Mouse (Mus musculus) forebrain, embryonic 13.5 days (tissue): ENCODE data around the gene Dcaf17. TPM values are rescaled to one million over a fixed set of nuclear protein-coding genes. Genes with fewer than 3 reads are reported as not detected.

Experiments used
- ATAC-seq: fragments of 200-750 bp; cut with Nextera tagmentation; 2 replicates; pipeline ENCODE4 v1.8.0; 2017
- H3K27ac ChIP-seq: fragments of 300-500 bp; sonication (generic); 2 replicates; pipeline ENCODE4 v1.5.1; 2015; ENCODE audit warnings: inconsistent platforms, mild to moderate bottlenecking, moderate library complexity
- H3K27me3 ChIP-seq: fragments of 300-500 bp; sonication (generic); 2 replicates; pipeline ENCODE4 v1.6.1; 2015; ENCODE audit warnings: mild to moderate bottlenecking, inconsistent platforms
- H3K36me3 ChIP-seq: fragments of 300-500 bp; sonication (generic); 2 replicates; pipeline ENCODE4 v1.6.1; 2015; ENCODE audit warnings: mild to moderate bottlenecking, inconsistent platforms; ENCODE audit not compliant: poor library complexity, severe bottlenecking
- H3K4me1 ChIP-seq: fragments of 300-500 bp; sonication (generic); 2 replicates; pipeline ENCODE4 v1.6.1; 2015; ENCODE audit warnings: inconsistent platforms
- H3K4me2 ChIP-seq: fragments of 300-500 bp; sonication (generic); 2 replicates; pipeline ENCODE4 v1.6.1; 2015; ENCODE audit warnings: inconsistent platforms, mild to moderate bottlenecking, moderate library complexity
- H3K4me3 ChIP-seq: fragments of 300-500 bp; sonication (generic); 2 replicates; pipeline ENCODE4 v1.5.1; 2015; ENCODE audit warnings: mild to moderate bottlenecking, inconsistent platforms
- H3K9ac ChIP-seq: fragments of 300-500 bp; sonication (generic); 2 replicates; pipeline ENCODE4 v1.6.1; 2015; ENCODE audit warnings: mild to moderate bottlenecking, inconsistent platforms
- H3K9me3 ChIP-seq: fragments of 300-500 bp; sonication (generic); replicated peaks from 2 replicates; pipeline ENCODE4 v1.6.1; 2016; ENCODE audit warnings: inconsistent platforms
- WGBS: fragments of 180-500 bp; shearing (Covaris S2); methylation state at CpG from one replicate; pipeline ENCODE4 v1.1.7; 2015; 5-methylcytosine and 5-hydroxymethylcytosine counted together
- polyA plus RNA-seq: library from polyadenylated mRNA; unstranded; fragments of >200 nt; fragmentation: Nextera tagmentation; extraction: Ambion mirVana; gene quantifications from 2 replicates; pipeline ENCODE4 v1.2.1, GENCODE M21; 2015

Dcaf17 gene
- polyA plus RNA-seq, 1 experiment from 2014 or later, result 39.8 TPM

DNA sequence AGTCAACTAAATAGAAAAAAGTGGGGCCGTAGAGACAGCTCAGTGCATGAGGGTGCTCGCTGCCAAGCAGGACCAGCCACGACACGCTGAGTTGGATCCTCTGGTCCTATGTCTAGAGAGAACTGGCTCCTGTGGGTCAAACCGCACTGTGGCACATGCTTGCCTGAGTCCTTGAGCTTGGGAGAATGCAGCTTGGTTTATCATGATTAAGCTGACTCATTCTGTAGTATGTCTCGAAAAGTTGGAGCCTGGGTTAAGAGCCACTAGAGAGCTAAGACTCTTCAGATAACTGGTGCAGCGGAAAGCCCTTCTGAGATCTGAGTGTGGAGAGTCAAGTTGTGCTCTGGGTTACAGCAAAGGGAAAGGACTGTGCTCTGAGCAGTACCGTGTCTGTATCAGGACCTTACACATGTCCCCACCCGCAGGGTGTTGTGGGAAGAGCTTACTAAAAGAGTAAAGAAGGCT, 78.9 kb downstream of the Dcaf17 start:
- WGBS, result 92% methylated on average over 9 of the region's 9 CpGs
- Histone ChIP-seq H3K9me3 (no peaks in the 10 kb centered on the region), H3K36me3 (no peaks in the 10 kb centered on the region), H3K4me1 (no peaks in the 10 kb centered on the region), H3K27ac (no peak overlapping the region), H3K4me2 (no peak overlapping the region), H3K9ac (no peak overlapping the region), H3K27me3 (no peaks in the 10 kb centered on the region), H3K4me3 (no peak overlapping the region)
- ATAC-seq, result no peak

DNA sequence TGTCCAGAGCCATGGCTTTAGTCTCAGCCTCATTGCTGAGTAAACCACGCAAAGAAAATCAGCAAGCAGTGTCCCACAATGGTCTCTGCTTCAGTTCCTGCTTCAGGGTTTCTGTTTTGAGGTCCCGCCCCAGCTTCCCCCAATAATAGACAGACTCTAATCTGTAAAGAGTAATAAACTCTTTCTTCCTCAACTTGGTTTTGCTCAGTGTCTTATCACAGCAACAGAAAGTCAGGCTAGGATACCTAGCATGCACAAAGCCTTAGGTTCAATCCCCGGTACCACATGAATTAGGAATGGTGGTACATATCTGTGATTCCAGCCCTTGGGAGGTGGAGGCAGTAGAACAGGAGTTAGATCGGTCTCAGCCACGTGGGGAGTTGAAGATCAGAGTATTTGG, 79.7 kb downstream of the Dcaf17 start:
- no peak for ATAC-seq
- H3K27ac ChIP-seq, result no peak overlapping the region
- no peak overlapping the region for H3K4me3 ChIP-seq
- no peaks in the 10 kb centered on the region for H3K27me3 ChIP-seq
- no peaks in the 10 kb centered on the region for H3K9me3 ChIP-seq
- H3K36me3 ChIP-seq, result no peaks in the 10 kb centered on the region
- 84% methylated on average over 5 of the region's 5 CpGs for WGBS
- no peak overlapping the region for H3K9ac ChIP-seq
- no peak overlapping the region for H3K4me2 ChIP-seq
- no peaks in the 10 kb centered on the region for H3K4me1 ChIP-seq

- H3K27me3 ChIP-seq, result no peaks in the 10 kb centered on the region
- 66% methylated on average over 4 of the region's 4 CpGs for WGBS
- no peaks in the 10 kb centered on the region for H3K9me3 ChIP-seq
- no peak overlapping the region for H3K9ac ChIP-seq
- H3K36me3 ChIP-seq, result no peaks in the 10 kb centered on the region
- H3K4me1 ChIP-seq, result no peaks in the 10 kb centered on the region
- no peak overlapping the region for H3K4me3 ChIP-seq
- H3K27ac ChIP-seq, result no peak overlapping the region
- H3K4me2 ChIP-seq, result no peak overlapping the region
- ATAC-seq, result no peak
Measured at GRCm38 (mm10) chr2:71140622-71141021, 85.5 kb downstream of the Dcaf17 start.

DNA sequence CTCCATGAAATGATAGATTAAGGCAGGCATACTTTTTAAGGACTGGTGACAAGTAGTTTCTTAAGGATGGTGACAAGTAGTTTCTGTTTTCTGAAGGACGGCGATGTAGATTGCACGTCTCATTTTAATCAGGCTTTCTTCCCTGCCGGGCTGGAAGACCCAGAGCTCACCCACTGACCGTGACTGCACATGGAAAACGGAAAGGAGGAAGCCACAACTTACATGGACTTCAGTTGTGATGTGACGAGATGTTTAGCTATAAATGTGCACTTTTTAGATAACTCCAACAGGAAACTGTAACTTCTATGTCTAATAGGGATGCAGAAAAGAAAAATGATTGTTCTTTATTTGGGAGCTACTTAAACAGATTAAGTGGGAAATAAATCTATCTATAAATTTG, 87.3 kb downstream of the Dcaf17 start:
- Histone ChIP-seq H3K27me3 (no peaks in the 10 kb centered on the region), H3K9ac (no peak overlapping the region), H3K4me1 (peaks cover under 1% of the 10 kb centered on the region; the same call in 1 of the 2 replicates), H3K27ac (no peak overlapping the region), H3K4me3 (no peak overlapping the region), H3K4me2 (no peak overlapping the region), H3K36me3 (no peaks in the 10 kb centered on the region), H3K9me3 (no peaks in the 10 kb centered on the region)
- 80% methylated on average over 7 of the region's 7 CpGs for WGBS
- no peak for ATAC-seq

DNA sequence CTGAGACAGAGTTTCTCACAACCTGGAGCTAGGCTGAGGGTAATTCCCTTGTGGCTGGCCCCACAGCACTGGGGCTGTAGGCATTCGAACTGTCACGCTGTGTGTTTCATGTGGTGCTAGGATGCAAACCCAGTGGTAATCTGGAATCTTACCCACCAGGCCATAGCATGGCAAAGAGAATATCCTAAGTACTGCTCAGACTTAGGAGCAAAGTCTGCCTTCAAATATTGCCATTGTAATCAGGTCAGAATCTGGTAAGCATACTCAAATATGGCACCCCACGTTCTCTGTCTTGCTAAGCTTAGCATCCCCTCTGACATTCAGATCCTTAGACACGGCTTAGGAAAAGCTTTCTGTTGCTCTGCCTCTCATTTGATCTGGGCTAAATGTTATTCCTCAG, 90.7 kb downstream of the Dcaf17 start:
- no peak overlapping the region for H3K4me3 ChIP-seq
- peaks cover 11% of the 10 kb centered on the region for H3K4me1 ChIP-seq
- 88% methylated on average over 4 of the region's 4 CpGs for WGBS
- no peak overlapping the region for H3K4me2 ChIP-seq
- H3K27ac ChIP-seq, result no peak overlapping the region
- no peaks in the 10 kb centered on the region for H3K9me3 ChIP-seq
- no peak overlapping the region for H3K9ac ChIP-seq
- no peaks in the 10 kb centered on the region for H3K27me3 ChIP-seq
- no peak for ATAC-seq
- H3K36me3 ChIP-seq, result no peaks in the 10 kb centered on the region

GRCm38 (mm10) chr2:71146266-71146665, 91.1 kb downstream of the Dcaf17 start:
- Histone ChIP-seq H3K9ac (no peak overlapping the region), H3K27ac (no peak overlapping the region), H3K36me3 (no peaks in the 10 kb centered on the region), H3K9me3 (no peaks in the 10 kb centered on the region), H3K27me3 (no peaks in the 10 kb centered on the region), H3K4me2 (no peak overlapping the region), H3K4me3 (no peak overlapping the region), H3K4me1 (peaks cover 11% of the 10 kb centered on the region)
- WGBS, result 61% methylated on average over 3 of the region's 3 CpGs
- ATAC-seq, result no peak

DNA sequence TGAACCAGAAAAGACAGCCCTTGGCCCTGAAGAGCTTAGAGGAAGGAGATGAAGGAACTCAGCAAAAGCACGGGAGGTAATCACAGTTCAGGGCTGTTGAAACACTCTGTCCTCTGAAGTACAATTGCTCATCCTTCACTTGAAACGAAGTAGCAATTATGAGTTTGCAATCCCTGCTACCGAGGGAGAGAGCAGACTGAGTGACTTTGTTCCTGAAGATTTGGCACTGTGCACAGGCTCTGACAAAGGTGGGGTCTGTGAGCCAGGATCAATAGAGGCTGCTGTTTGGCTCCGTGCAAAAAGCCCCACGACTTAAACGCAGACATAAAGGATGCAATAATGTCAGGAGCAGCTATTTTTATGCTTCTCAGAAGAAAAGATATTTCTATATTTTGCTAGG, 92.7 kb downstream of the Dcaf17 start:
- no peak overlapping the region for H3K9ac ChIP-seq
- no peaks in the 10 kb centered on the region for H3K27me3 ChIP-seq
- WGBS, result 24% methylated on average over 6 of the region's 6 CpGs
- ATAC-seq, result no peak
- H3K36me3 ChIP-seq, result no peaks in the 10 kb centered on the region
- H3K4me1 ChIP-seq, result peaks cover 11% of the 10 kb centered on the region
- H3K4me3 ChIP-seq, result no peak overlapping the region
- no peak overlapping the region for H3K27ac ChIP-seq
- H3K4me2 ChIP-seq, result no peak overlapping the region
- no peaks in the 10 kb centered on the region for H3K9me3 ChIP-seq

Other genes starting within 250 kb of the Dcaf17 start
- gene Tlk1, start 229.6 kb upstream of the Dcaf17 start, polyA plus RNA-seq, result 23.6 and 26.6 TPM in 2 replicates
- 15.7 and 16.4 TPM in 2 replicates for gene Mettl8, start 255 bp downstream of the Dcaf17 start, polyA plus RNA-seq
- gene Cybrd1, start 62.6 kb downstream of the Dcaf17 start, polyA plus RNA-seq, result 0.22 and 0.30 TPM in 2 replicates
- gene Dync1i2, start 156.4 kb downstream of the Dcaf17 start, polyA plus RNA-seq, result 177 and 182 TPM in 2 replicates